Mouse (Mus musculus) heart, embryonic 14.5 days (tissue): ENCODE measurements around the gene Arl16. TPM values are rescaled to one million over a fixed set of nuclear protein-coding genes. Genes with fewer than 3 reads are reported as not detected.

Source experiments
- ATAC-seq: fragments of 200-750 bp; cut with Nextera tagmentation; 2 replicates; pipeline ENCODE4 v1.8.0; 2017; ENCODE audit warnings: low read depth, moderate TSS enrichment; ENCODE audit not compliant: insufficient number of reproducible peaks, insufficient read depth, low FRiP score
- H3K27ac ChIP-seq, 2 experiments: fragments of 200-500 bp in 1 of 2; fragments of 300-500 bp in 1 of 2; sonication (generic) in 1 of 2; replicated peaks in 1 of 2; 2 replicates each; pipeline ENCODE4 v1.5.1; 2012 to 2014; ENCODE audit warnings: low read depth in 2 of 2, low read length in 2 of 2, control low read depth in 1 of 2, mild to moderate bottlenecking in 1 of 2, mixed read lengths in 1 of 2; ENCODE audit not compliant: control insufficient read depth in 1 of 2, insufficient read depth in 1 of 2
- H3K27me3 ChIP-seq: fragments of 300-500 bp; sonication (generic); 2 replicates; pipeline ENCODE4 v1.6.1; 2014; ENCODE audit warnings: mild to moderate bottlenecking, low read length, control low read depth; ENCODE audit not compliant: control insufficient read depth, insufficient read depth
- H3K36me3 ChIP-seq: fragments of 300-500 bp; sonication (generic); 2 replicates; pipeline ENCODE4 v1.6.1; 2014; ENCODE audit warnings: mild to moderate bottlenecking, control low read depth, low read length, mixed read lengths; ENCODE audit not compliant: control insufficient read depth, insufficient read depth
- H3K4me1 ChIP-seq, 2 experiments: fragments of 200-500 bp in 1 of 2; fragments of 300-500 bp in 1 of 2; sonication (generic) in 1 of 2; 2 replicates each; pipeline ENCODE4 v1.6.1; 2012 to 2014; ENCODE audit warnings: low read length in 2 of 2, control low read depth in 1 of 2, mixed read lengths in 1 of 2; ENCODE audit not compliant: control insufficient read depth in 2 of 2, insufficient read depth in 2 of 2
- H3K4me2 ChIP-seq: fragments of 300-500 bp; sonication (generic); 2 replicates; pipeline ENCODE4 v1.6.1; 2014; ENCODE audit warnings: mild to moderate bottlenecking, low read length
- H3K4me3 ChIP-seq, 2 experiments: fragments of 200-500 bp in 1 of 2; fragments of 300-500 bp in 1 of 2; sonication (generic) in 1 of 2; 2 replicates each; pipeline ENCODE4 v1.5.1; 2012 to 2014; ENCODE audit warnings: low read length in 2 of 2, mild to moderate bottlenecking in 2 of 2, control low read depth in 1 of 2, low read depth in 1 of 2, moderate library complexity in 1 of 2; ENCODE audit not compliant: control insufficient read depth in 1 of 2, insufficient read depth in 1 of 2
- H3K9ac ChIP-seq: fragments of 300-500 bp; sonication (generic); 2 replicates; pipeline ENCODE4 v1.6.1; 2014; ENCODE audit warnings: mild to moderate bottlenecking, low read length
- H3K9me3 ChIP-seq: fragments of 300-500 bp; sonication (generic); 2 replicates; pipeline ENCODE4 v1.6.1; 2016; ENCODE audit warnings: low read length, control low read depth; ENCODE audit not compliant: control insufficient read depth
- WGBS: fragments of 180-500 bp; shearing (Covaris S2); extraction: QIAGEN DNeasy Blood & Tissue Kit; methylation state at CpG from one replicate; pipeline ENCODE4 v1.1.7; 2014; 5-methylcytosine and 5-hydroxymethylcytosine counted together
- polyA plus RNA-seq: library from polyadenylated mRNA; unstranded; fragments of >200 nt; fragmentation: Nextera tagmentation; extraction: Ambion mirVana; gene quantifications from 2 replicates; pipeline ENCODE4 v1.2.1, GENCODE M21; 2014

The Arl16 gene
- polyA plus RNA-seq, 1 experiment from 2014 or later = 44.4 TPM

GRCm38 (mm10) chr11:120499894-120500293 lies 32.5 kb upstream of the Arl16 start:
- Histone ChIP-seq H3K4me1 (peaks cover 0 to 7% of the 10 kb centered on the region in 2 experiments; a peak in 2 of 4 replicates), H3K36me3 (peaks cover 41% of the 10 kb centered on the region), H3K27ac (no peak overlapping the region), H3K9me3 (no peaks in the 10 kb centered on the region), H3K4me2 (no peak overlapping the region), H3K9ac (no peak overlapping the region), H3K4me3 (no peak overlapping the region), H3K27me3 (no peaks in the 10 kb centered on the region)
- ATAC-seq = no peak
- WGBS = 82% methylated on average over 6 of the region's 6 CpGs

GRCm38 (mm10) chr11:120498891-120499290 lies 31.5 kb upstream of the Arl16 start:
- no peaks in the 10 kb centered on the region for H3K9me3 ChIP-seq
- no peak overlapping the region for H3K4me3 ChIP-seq
- H3K4me1 ChIP-seq = peaks cover 0 to 7% of the 10 kb centered on the region in 2 experiments; a peak in 3 of 4 replicates
- H3K27ac ChIP-seq = no peak overlapping the region
- ATAC-seq = no peak
- no peak overlapping the region for H3K9ac ChIP-seq
- H3K27me3 ChIP-seq = no peaks in the 10 kb centered on the region
- 82% methylated on average over 5 of the region's 5 CpGs for WGBS
- no peak overlapping the region for H3K4me2 ChIP-seq
- peaks cover 47% of the 10 kb centered on the region for H3K36me3 ChIP-seq

- Histone ChIP-seq H3K4me3 (no peak overlapping the region), H3K4me1 (peaks cover 3 to 11% of the 10 kb centered on the region in 2 experiments), H3K36me3 (peaks cover 47% of the 10 kb centered on the region), H3K27ac (no peak overlapping the region), H3K9me3 (no peaks in the 10 kb centered on the region), H3K9ac (no peak overlapping the region), H3K4me2 (no peak overlapping the region), H3K27me3 (no peaks in the 10 kb centered on the region)
- 89% methylated on average over 12 of the region's 12 CpGs for WGBS
- ATAC-seq = no peak
Measured at GRCm38 (mm10) chr11:120498226-120498625, 30.8 kb upstream of the Arl16 start.

GRCm38 (mm10) chr11:120497436-120497835 lies 30.0 kb upstream of the Arl16 start:
- Histone ChIP-seq H3K36me3 (peaks cover 47% of the 10 kb centered on the region), H3K4me2 (no peak overlapping the region), H3K4me1 (peaks cover 6 to 17% of the 10 kb centered on the region in 2 experiments), H3K4me3 (no peak overlapping the region), H3K27me3 (no peaks in the 10 kb centered on the region), H3K27ac (no peak overlapping the region), H3K9me3 (no peaks in the 10 kb centered on the region), H3K9ac (no peak overlapping the region)
- no peak for ATAC-seq
- WGBS = 89% methylated on average over 3 of the region's 3 CpGs

GRCm38 (mm10) chr11:120493911-120494310 lies 26.5 kb upstream of the Arl16 start:
- Histone ChIP-seq H3K4me3 (no peak overlapping the region), H3K4me2 (no peak overlapping the region; the same call in 1 of the 2 replicates), H3K27ac (no peak overlapping the region), H3K27me3 (no peaks in the 10 kb centered on the region), H3K9me3 (no peaks in the 10 kb centered on the region), H3K36me3 (peaks cover 59% of the 10 kb centered on the region), H3K9ac (no peak overlapping the region; the same call in 1 of the 2 replicates), H3K4me1 (peaks cover 17 to 25% of the 10 kb centered on the region in 2 experiments)
- no peak for ATAC-seq
- WGBS = 82% methylated on average over 3 of the region's 3 CpGs

GRCm38 (mm10) chr11:120493351-120493750 lies 25.9 kb upstream of the Arl16 start:
- 57% methylated on average over 3 of the region's 3 CpGs for WGBS
- ATAC-seq = no peak
- Histone ChIP-seq H3K4me2 (peak overlapping the region; percentile 88), H3K36me3 (peaks cover 59% of the 10 kb centered on the region), H3K9me3 (no peaks in the 10 kb centered on the region), H3K4me3 (peak overlapping the region in 1 of 2 experiments; percentile 93; a peak in 2 of 4 replicates), H3K9ac (peak overlapping the region; percentile 90), H3K27me3 (no peaks in the 10 kb centered on the region), H3K4me1 (peaks cover 17 to 25% of the 10 kb centered on the region in 2 experiments), H3K27ac (peak overlapping the region; percentile 77 to 80)

GRCm38 (mm10) chr11:120492878-120493203 lies 25.4 kb upstream of the Arl16 start:
- Histone ChIP-seq H3K27ac (peak overlapping the region; percentile 77 to 80), H3K4me3 (peak overlapping the region; percentile 90 to 93), H3K36me3 (peaks cover 59% of the 10 kb centered on the region), H3K9me3 (no peaks in the 10 kb centered on the region), H3K4me2 (peak overlapping the region; percentile 88), H3K9ac (peak overlapping the region; percentile 90), H3K27me3 (no peaks in the 10 kb centered on the region), H3K4me1 (peaks cover 17 to 25% of the 10 kb centered on the region in 2 experiments)
- no peak for ATAC-seq
- 21% methylated on average over 3 of the region's 3 CpGs for WGBS
